Mouse (Mus musculus) hindbrain, embryonic 12.5 days (tissue): ENCODE results near the gene Rgs6. TPM values are rescaled to one million over a fixed set of nuclear protein-coding genes. Genes with fewer than 3 reads are reported as not detected.

Experiments
- ATAC-seq: fragments of 200-750 bp; cut with Nextera tagmentation; 2 replicates; pipeline ENCODE4 v1.8.0; 2017; ENCODE audit warnings: moderate TSS enrichment; ENCODE audit not compliant: low FRiP score
- H3K27ac ChIP-seq: fragments of 300-500 bp; sonication (generic); 2 replicates; pipeline ENCODE4 v1.5.1; 2016; ENCODE audit warnings: mild to moderate bottlenecking
- H3K27me3 ChIP-seq: fragments of 300-500 bp; sonication (generic); 2 replicates; pipeline ENCODE4 v1.6.1; 2016; ENCODE audit warnings: mild to moderate bottlenecking
- H3K36me3 ChIP-seq: fragments of 300-500 bp; sonication (generic); 2 replicates; pipeline ENCODE4 v1.6.1; 2016; ENCODE audit warnings: mild to moderate bottlenecking
- H3K4me1 ChIP-seq: fragments of 300-500 bp; sonication (generic); 2 replicates; pipeline ENCODE4 v1.6.1; 2016
- H3K4me2 ChIP-seq: fragments of 300-500 bp; sonication (generic); replicated peaks from 2 replicates; pipeline ENCODE4 v1.6.1; 2016; ENCODE audit warnings: mild to moderate bottlenecking
- H3K4me3 ChIP-seq: fragments of 300-500 bp; sonication (generic); 2 replicates; pipeline ENCODE4 v1.5.1; 2016; ENCODE audit warnings: mild to moderate bottlenecking
- H3K9ac ChIP-seq: fragments of 300-500 bp; sonication (generic); 2 replicates; pipeline ENCODE4 v1.6.1; 2016; ENCODE audit warnings: mild to moderate bottlenecking, moderate library complexity
- H3K9me3 ChIP-seq: fragments of 300-500 bp; sonication (generic); replicated peaks from 2 replicates; pipeline ENCODE4 v1.6.1; 2016; ENCODE audit warnings: mild to moderate bottlenecking
- WGBS: fragments of 180-500 bp; shearing (Covaris S2); methylation state at CpG from one replicate; pipeline ENCODE4 v1.1.7; 2016; 5-methylcytosine and 5-hydroxymethylcytosine counted together
- polyA plus RNA-seq: library from polyadenylated mRNA; unstranded; fragments of >200 nt; fragmentation: Nextera tagmentation; extraction: Ambion mirVana; gene quantifications from 2 replicates; pipeline ENCODE4 v1.2.1, GENCODE M21; 2016

Rgs6 gene
- polyA plus RNA-seq, 1 experiment from 2014 or later: 2.4 TPM

GRCm38 (mm10) chr12:82971176-82971575, 383.1 kb downstream of the Rgs6 start:
- no peaks in the 10 kb centered on the region for H3K36me3 ChIP-seq
- ATAC-seq: no peak
- no peaks in the 10 kb centered on the region for H3K4me1 ChIP-seq

GRCm38 (mm10) chr12:82972661-82973060, 384.6 kb downstream of the Rgs6 start:
- H3K27me3 ChIP-seq: no peaks in the 10 kb centered on the region
- H3K4me1 ChIP-seq: no peaks in the 10 kb centered on the region
- no peak overlapping the region for H3K4me3 ChIP-seq
- H3K9ac ChIP-seq: no peak overlapping the region
- no peak overlapping the region for H3K4me2 ChIP-seq
- no peaks in the 10 kb centered on the region for H3K9me3 ChIP-seq
- H3K36me3 ChIP-seq: no peaks in the 10 kb centered on the region
- no peak for ATAC-seq
- no peak overlapping the region for H3K27ac ChIP-seq

More at GRCm38 (mm10) chr12:82971176-82971575, 383.1 kb downstream of the Rgs6 start:
- WGBS: 67% methylated on average over 1 of the region's 1 CpGs
- Histone ChIP-seq H3K27me3 (no peaks in the 10 kb centered on the region), H3K27ac (no peak overlapping the region), H3K9me3 (no peaks in the 10 kb centered on the region), H3K4me2 (no peak overlapping the region), H3K9ac (no peak overlapping the region), H3K4me3 (no peak overlapping the region)

- WGBS: 94% methylated on average over 3 of the region's 3 CpGs
- ATAC-seq: no peak
- no peak overlapping the region for H3K27ac ChIP-seq
- H3K9me3 ChIP-seq: no peaks in the 10 kb centered on the region
- H3K36me3 ChIP-seq: no peaks in the 10 kb centered on the region
- no peak overlapping the region for H3K9ac ChIP-seq
- H3K4me3 ChIP-seq: no peak overlapping the region
- no peaks in the 10 kb centered on the region for H3K4me1 ChIP-seq
- no peaks in the 10 kb centered on the region for H3K27me3 ChIP-seq
- H3K4me2 ChIP-seq: no peak overlapping the region
Measured at GRCm38 (mm10) chr12:82973771-82974170, 385.7 kb downstream of the Rgs6 start.

GRCm38 (mm10) chr12:82978275-82978674, 390.2 kb downstream of the Rgs6 start:
- Histone ChIP-seq H3K36me3 (no peaks in the 10 kb centered on the region), H3K27ac (no peak overlapping the region), H3K27me3 (no peaks in the 10 kb centered on the region), H3K4me2 (no peak overlapping the region), H3K9me3 (no peaks in the 10 kb centered on the region), H3K4me3 (no peak overlapping the region), H3K9ac (no peak overlapping the region), H3K4me1 (no peaks in the 10 kb centered on the region)
- no peak for ATAC-seq
- 86% methylated on average over 3 of the region's 3 CpGs for WGBS

- Histone ChIP-seq H3K9ac (no peak overlapping the region), H3K4me1 (no peaks in the 10 kb centered on the region), H3K4me2 (no peak overlapping the region), H3K27me3 (no peaks in the 10 kb centered on the region), H3K9me3 (no peaks in the 10 kb centered on the region), H3K36me3 (no peaks in the 10 kb centered on the region), H3K4me3 (no peak overlapping the region), H3K27ac (no peak overlapping the region)
- no peak for ATAC-seq
- WGBS: 86% methylated on average over 4 of the region's 4 CpGs
Measured at GRCm38 (mm10) chr12:82982716-82983115, 394.6 kb downstream of the Rgs6 start.

GRCm38 (mm10) chr12:82985300-82985699, 397.2 kb downstream of the Rgs6 start:
- Histone ChIP-seq H3K36me3 (no peaks in the 10 kb centered on the region), H3K4me2 (no peak overlapping the region), H3K27me3 (no peaks in the 10 kb centered on the region), H3K9me3 (no peaks in the 10 kb centered on the region), H3K27ac (no peak overlapping the region), H3K4me3 (no peak overlapping the region), H3K4me1 (no peaks in the 10 kb centered on the region), H3K9ac (no peak overlapping the region)
- no peak for ATAC-seq
- 84% methylated on average over 8 of the region's 8 CpGs for WGBS

- no peak overlapping the region for H3K9ac ChIP-seq
- no peaks in the 10 kb centered on the region for H3K9me3 ChIP-seq
- no peak overlapping the region for H3K4me2 ChIP-seq
- ATAC-seq: no peak
- H3K4me1 ChIP-seq: no peaks in the 10 kb centered on the region
- H3K36me3 ChIP-seq: no peaks in the 10 kb centered on the region
- H3K4me3 ChIP-seq: no peak overlapping the region
- no peaks in the 10 kb centered on the region for H3K27me3 ChIP-seq
- WGBS: 84% methylated on average over 1 of the region's 1 CpGs
- no peak overlapping the region for H3K27ac ChIP-seq
Measured at GRCm38 (mm10) chr12:82987661-82988060, 399.6 kb downstream of the Rgs6 start.

GRCm38 (mm10) chr12:82993905-82994304, 405.8 kb downstream of the Rgs6 start:
- H3K9me3 ChIP-seq: no peaks in the 10 kb centered on the region
- ATAC-seq: 0 out of 2 replicates have a peak, but pooled peaks have one; percentile 22
- H3K9ac ChIP-seq: no peak overlapping the region
- peaks cover 3% of the 10 kb centered on the region; the same call in 1 of the 2 replicates for H3K4me1 ChIP-seq
- H3K4me3 ChIP-seq: no peak overlapping the region
- H3K27me3 ChIP-seq: no peaks in the 10 kb centered on the region
- WGBS: 28% methylated on average over 4 of the region's 4 CpGs
- H3K4me2 ChIP-seq: no peak overlapping the region
- no peak overlapping the region for H3K27ac ChIP-seq
- H3K36me3 ChIP-seq: no peaks in the 10 kb centered on the region

GRCm38 (mm10) chr12:82996775-82997174, 408.7 kb downstream of the Rgs6 start:
- H3K9ac ChIP-seq: no peak overlapping the region
- no peaks in the 10 kb centered on the region for H3K9me3 ChIP-seq
- no peak overlapping the region for H3K4me3 ChIP-seq
- ATAC-seq: no peak
- H3K4me1 ChIP-seq: peaks cover 3% of the 10 kb centered on the region; the same call in 1 of the 2 replicates
- H3K4me2 ChIP-seq: no peak overlapping the region
- H3K27me3 ChIP-seq: no peaks in the 10 kb centered on the region
- no peaks in the 10 kb centered on the region for H3K36me3 ChIP-seq
- H3K27ac ChIP-seq: no peak overlapping the region
- WGBS: 39% methylated on average over 4 of the region's 4 CpGs

- H3K36me3 ChIP-seq: no peaks in the 10 kb centered on the region
- no peak overlapping the region for H3K4me3 ChIP-seq
- H3K27ac ChIP-seq: no peak overlapping the region
- H3K27me3 ChIP-seq: no peaks in the 10 kb centered on the region
- no peaks in the 10 kb centered on the region for H3K9me3 ChIP-seq
- peaks cover 3% of the 10 kb centered on the region; the same call in 1 of the 2 replicates for H3K4me1 ChIP-seq
- no peak overlapping the region for H3K4me2 ChIP-seq
- H3K9ac ChIP-seq: no peak overlapping the region
- ATAC-seq: no peak
- WGBS: 93% methylated on average over 10 of the region's 10 CpGs
Measured at GRCm38 (mm10) chr12:82998682-82999332, 410.7 kb downstream of the Rgs6 start.

GRCm38 (mm10) chr12:82999333-83000032, 411.4 kb downstream of the Rgs6 start:
- Histone ChIP-seq H3K4me3 (no peak overlapping the region), H3K4me1 (no peaks in the 10 kb centered on the region), H3K27me3 (no peaks in the 10 kb centered on the region), H3K27ac (no peak overlapping the region), H3K9ac (no peak overlapping the region), H3K4me2 (no peak overlapping the region), H3K9me3 (no peaks in the 10 kb centered on the region), H3K36me3 (no peaks in the 10 kb centered on the region)
- whole genome bisulfite sequencing: 87% methylated on average over 7 of the region's 7 CpGs
- ATAC-seq: no peak

- Histone ChIP-seq H3K27me3 (no peaks in the 10 kb centered on the region), H3K9ac (no peak overlapping the region), H3K27ac (no peak overlapping the region), H3K4me1 (no peaks in the 10 kb centered on the region), H3K4me2 (no peak overlapping the region), H3K36me3 (no peaks in the 10 kb centered on the region), H3K4me3 (no peak overlapping the region), H3K9me3 (no peaks in the 10 kb centered on the region)
- 83% methylated on average over 11 of the region's 11 CpGs for WGBS
- no peak for ATAC-seq
Measured at GRCm38 (mm10) chr12:83000033-83000570, 412.0 kb downstream of the Rgs6 start.
